Mouse (Mus musculus) thymus, postnatal 14 days (tissue): ENCODE results near the gene Nif3l1.

ENCODE experiments used
- DNase-seq: peaks from one replicate; pipeline ENCODE4 v3.0.0; 2021

The Nif3l1 gene

DNA sequence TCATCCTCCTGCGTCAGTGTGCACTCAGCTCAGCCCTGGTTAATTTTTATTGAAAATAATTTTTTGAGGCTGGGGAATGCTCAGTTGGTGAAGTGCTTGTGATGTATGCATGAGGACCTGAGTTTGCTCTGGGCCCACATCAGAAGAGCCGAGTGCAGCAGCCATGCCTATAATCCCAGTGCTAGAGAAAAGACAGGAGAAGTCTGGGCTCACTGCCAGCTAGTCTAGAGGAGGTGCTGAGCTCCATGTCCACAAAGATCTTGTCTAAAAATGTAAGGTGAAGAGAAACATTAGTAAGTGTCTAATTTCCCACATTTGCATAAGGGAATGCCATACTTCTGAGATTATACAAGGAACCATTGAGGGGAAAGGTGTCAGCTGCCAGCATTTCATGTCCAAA lies 13.9 kb downstream of the Nif3l1 start:
- DNase-seq, result no peak

- no peak for DNase-seq
These were observed 15.6 kb downstream of the Nif3l1 start for GRCm38 (mm10) chr1:58460566-58460965.

DNA sequence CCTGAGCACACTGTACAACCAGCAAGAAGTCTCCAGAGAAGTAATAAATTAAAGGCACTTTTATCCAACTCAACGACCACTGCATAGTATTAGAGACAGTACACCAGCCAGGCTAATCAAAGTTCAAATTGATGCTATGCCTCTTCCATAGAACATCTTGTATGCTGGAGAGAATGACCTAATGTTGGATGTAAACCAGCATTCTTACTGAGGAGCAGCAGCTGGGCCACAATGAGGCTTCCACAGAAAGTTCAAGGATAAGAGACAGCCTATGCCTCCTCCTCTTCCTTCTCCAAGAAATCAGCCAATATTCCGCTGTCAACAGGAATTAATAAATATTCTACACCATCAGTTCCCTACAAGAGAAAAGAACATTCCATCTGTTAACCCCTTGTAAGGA lies 19.0 kb downstream of the Nif3l1 start:
- no peak for DNase-seq

GRCm38 (mm10) chr1:58465042-58465441 lies 20.1 kb downstream of the Nif3l1 start:
- DNase-seq, result no peak

DNA sequence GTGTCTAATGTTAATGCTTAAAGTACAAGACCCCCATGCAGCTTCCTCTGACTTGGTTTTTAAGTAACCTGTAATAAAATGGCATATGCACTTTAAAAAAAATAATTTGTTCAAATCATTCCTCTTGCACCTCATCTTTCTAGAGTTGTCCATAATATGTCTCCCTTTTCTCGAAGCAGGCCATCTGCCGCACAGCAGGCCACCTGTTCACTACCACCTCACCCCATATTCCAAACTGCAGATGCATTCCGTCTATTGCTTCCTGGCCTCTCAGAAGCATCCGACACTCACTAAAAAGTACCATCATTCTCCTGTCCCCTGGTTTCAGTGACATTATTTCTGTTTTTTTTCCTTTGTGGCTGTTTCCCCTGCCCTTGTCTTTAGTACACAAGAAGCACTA lies 20.6 kb downstream of the Nif3l1 start:
- DNase-seq, result no peak

DNA sequence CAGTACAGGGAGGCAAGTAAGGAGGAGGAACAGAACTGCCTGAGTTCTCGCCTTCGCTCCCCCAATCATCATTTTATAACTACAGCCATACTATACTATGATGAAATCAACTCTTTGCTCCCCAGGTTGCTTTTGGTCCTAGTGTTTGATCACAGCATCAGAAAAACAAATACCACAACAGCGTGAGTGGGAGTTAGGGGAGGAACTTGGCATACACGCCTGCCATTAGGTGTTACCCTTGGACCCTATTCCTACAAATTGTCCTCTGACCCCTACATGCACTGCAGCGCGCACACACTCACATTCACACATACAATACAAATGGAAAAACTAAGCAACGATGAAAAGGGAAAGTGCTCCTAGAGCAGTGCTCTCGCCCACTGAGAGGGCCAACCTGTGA lies 30.7 kb downstream of the Nif3l1 start:
- DNase-seq, result no peak

DNA sequence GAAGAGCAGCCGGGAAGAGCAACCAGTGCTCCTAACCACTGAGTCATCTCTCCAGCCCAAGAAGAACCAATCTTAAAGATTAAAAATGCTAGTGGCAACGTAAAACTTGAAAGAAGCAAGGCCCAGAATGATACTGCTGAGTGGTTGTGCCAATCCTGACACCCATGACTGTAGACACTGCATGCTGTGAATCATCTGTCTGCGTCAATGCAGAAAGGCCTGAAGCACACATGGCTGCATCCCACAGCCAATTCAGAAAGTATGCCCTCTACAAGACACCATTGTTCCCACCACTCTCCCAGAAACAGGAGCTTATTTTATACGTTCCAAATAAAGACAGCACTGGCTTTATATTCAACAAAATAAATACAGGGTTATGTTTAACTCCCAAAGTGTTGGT lies 37.7 kb downstream of the Nif3l1 start:
- DNase-seq, result no peak

- no peak for DNase-seq
These were observed 50.7 kb downstream of the Nif3l1 start for GRCm38 (mm10) chr1:58495603-58496002.

DNA sequence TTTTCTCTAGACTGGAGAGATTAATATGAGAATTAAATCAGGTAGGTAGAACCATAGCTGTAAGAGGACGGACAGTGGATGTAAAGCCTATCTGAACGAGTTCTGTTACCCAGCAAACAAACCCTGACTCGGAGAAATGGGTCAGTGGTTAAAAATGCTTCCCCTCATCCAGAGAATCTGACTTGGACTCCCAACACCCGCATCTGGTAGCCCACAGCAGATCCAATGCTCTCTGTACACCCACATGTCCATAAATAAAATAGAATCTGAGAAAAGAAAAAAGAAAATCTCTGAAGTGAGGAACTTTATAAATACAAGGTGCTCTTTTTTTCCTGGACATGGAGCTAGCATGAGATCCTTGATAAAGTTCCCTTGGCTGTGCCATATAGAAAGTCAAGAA lies 52.7 kb downstream of the Nif3l1 start:
- DNase-seq, result no peak

- no peak for DNase-seq
These were observed 53.8 kb downstream of the Nif3l1 start for GRCm38 (mm10) chr1:58498758-58499157.

DNA sequence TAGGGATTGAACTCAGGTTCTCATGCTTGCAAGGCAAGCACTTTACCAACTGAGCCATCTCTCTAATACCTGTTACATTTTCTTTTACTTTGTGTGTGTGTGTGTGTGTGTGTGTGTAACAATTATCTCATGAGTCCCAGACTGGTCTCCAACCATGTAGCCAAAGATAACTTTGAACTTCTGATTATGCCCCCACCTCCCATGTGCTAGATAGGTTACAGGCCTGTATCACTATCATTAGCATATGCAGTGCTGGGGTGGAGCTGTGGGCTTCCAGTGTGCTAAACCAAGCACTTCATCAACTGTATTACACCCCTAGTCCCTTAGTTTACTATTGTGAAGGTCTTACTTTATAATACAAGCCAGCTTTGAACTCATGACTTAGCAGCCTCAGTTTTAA lies 58.2 kb downstream of the Nif3l1 start:
- DNase-seq, result no peak

GRCm38 (mm10) chr1:58503793-58504370 lies 58.9 kb downstream of the Nif3l1 start:
- no peak for DNase-seq

- DNase-seq, result peak; percentile 91
These were observed 59.8 kb downstream of the Nif3l1 start, which contains the start of gene Orc2 for GRCm38 (mm10) chr1:58504577-58505254. Gene Orc2 (minus strand): TSS chr1:58505109.

DNA sequence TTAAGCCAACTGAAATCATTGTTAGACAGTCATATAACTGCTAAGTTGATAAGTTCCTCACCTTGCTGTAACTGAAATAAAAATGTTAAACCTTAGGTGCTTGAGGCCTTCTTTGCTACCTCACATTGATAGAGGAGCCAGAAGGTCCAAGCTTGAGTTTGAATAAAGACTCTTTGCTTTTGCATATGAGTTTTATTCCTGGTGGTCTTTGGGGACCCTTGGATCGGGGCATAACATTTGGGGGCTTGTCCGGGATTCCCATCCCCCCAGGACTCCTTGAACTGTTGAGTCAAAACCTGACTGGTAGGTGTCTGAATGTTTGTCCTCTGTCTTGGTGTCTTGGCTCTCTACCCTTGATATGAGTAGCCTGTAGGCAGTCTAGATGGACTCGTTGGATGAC lies 62.3 kb downstream of the Nif3l1 start:
- no peak for DNase-seq
